Mouse (Mus musculus): Measurements from ENCODE around the gene Lrtm1. TPM values are rescaled to one million over a fixed set of nuclear protein-coding genes. Genes with fewer than 3 reads are reported as not detected.

The Lrtm1 gene
- polyA plus RNA-seq, 1 experiment from 2014 or later = 0.19 TPM

GRCm38 (mm10) chr14:29028391-29029106 lies 10.5 kb downstream of the Lrtm1 start:
- H3K4me1 ChIP-seq (ENCODE audit: control insufficient read depth, low read depth, low read length) = no peaks in the 10 kb centered on the region
- ATAC-seq (ENCODE audit: low read depth) = no peak
- H3K9ac ChIP-seq (ENCODE audit: low read depth, low read length) = no peak overlapping the region
- WGBS (ENCODE audit: insufficient replicate concordance) = 64% methylated on average over 6 of the region's 6 CpGs
- no peak overlapping the region for H3K4me3 ChIP-seq (ENCODE audit: low read depth, low read length)
- H3K9me3 ChIP-seq (replicated peaks; ENCODE audit: control insufficient read depth, low read length) = no peaks in the 10 kb centered on the region
- no peak overlapping the region for H3K27ac ChIP-seq (ENCODE audit: low read length)
- H3K36me3 ChIP-seq (ENCODE audit: control insufficient read depth, insufficient read depth) = no peaks in the 10 kb centered on the region
- no peaks in the 10 kb centered on the region for H3K27me3 ChIP-seq (ENCODE audit: control insufficient read depth, insufficient read depth, low read depth, low read length)
- no peak overlapping the region for H3K4me2 ChIP-seq (ENCODE audit: low read depth, low read length)

DNA sequence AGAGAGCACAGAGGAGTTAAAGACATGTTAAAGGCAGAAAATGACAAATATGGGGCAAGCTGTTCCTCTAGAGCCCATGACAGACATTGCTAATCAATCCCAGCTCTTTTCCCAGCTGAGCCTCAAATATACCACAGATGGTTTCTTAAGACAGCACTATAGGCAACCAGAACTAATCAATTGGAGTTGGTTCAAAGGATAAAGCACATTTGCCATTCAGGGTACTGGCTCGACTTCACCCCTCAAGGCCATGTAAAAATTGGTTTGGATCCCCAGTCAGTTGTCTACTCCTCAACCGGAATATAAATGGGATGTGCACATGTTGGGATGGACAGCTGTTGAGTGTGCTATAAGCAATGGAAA lies 11.1 kb downstream of the Lrtm1 start:
- no peaks in the 10 kb centered on the region for H3K36me3 ChIP-seq (ENCODE audit: control insufficient read depth, insufficient read depth)
- no peak for ATAC-seq (ENCODE audit: low read depth)
- H3K4me3 ChIP-seq (ENCODE audit: low read depth, low read length) = no peak overlapping the region
- H3K9me3 ChIP-seq (replicated peaks; ENCODE audit: control insufficient read depth, low read length) = no peaks in the 10 kb centered on the region
- H3K27ac ChIP-seq (ENCODE audit: low read length) = no peak overlapping the region
- no peaks in the 10 kb centered on the region for H3K4me1 ChIP-seq (ENCODE audit: control insufficient read depth, low read depth, low read length)
- 55% methylated on average over 2 of the region's 2 CpGs for WGBS (ENCODE audit: insufficient replicate concordance)
- H3K9ac ChIP-seq (ENCODE audit: low read depth, low read length) = no peak overlapping the region
- no peak overlapping the region for H3K4me2 ChIP-seq (ENCODE audit: low read depth, low read length)
- H3K27me3 ChIP-seq (ENCODE audit: control insufficient read depth, insufficient read depth, low read depth, low read length) = no peaks in the 10 kb centered on the region

GRCm38 (mm10) chr14:29029896-29030420 lies 11.9 kb downstream of the Lrtm1 start:
- no peaks in the 10 kb centered on the region for H3K27me3 ChIP-seq (ENCODE audit: control insufficient read depth, insufficient read depth, low read depth, low read length)
- H3K27ac ChIP-seq (ENCODE audit: low read length) = no peak overlapping the region
- ATAC-seq (ENCODE audit: low read depth) = no peak
- H3K9ac ChIP-seq (ENCODE audit: low read depth, low read length) = no peak overlapping the region
- H3K4me2 ChIP-seq (ENCODE audit: low read depth, low read length) = no peak overlapping the region
- no peaks in the 10 kb centered on the region for H3K9me3 ChIP-seq (replicated peaks; ENCODE audit: control insufficient read depth, low read length)
- H3K4me1 ChIP-seq (ENCODE audit: control insufficient read depth, low read depth, low read length) = no peaks in the 10 kb centered on the region
- H3K36me3 ChIP-seq (ENCODE audit: control insufficient read depth, insufficient read depth) = no peaks in the 10 kb centered on the region
- 67% methylated on average over 11 of the region's 11 CpGs for WGBS (ENCODE audit: insufficient replicate concordance)
- no peak overlapping the region for H3K4me3 ChIP-seq (ENCODE audit: low read depth, low read length)

- no peaks in the 10 kb centered on the region for H3K9me3 ChIP-seq (replicated peaks; ENCODE audit: control insufficient read depth, low read length)
- no peaks in the 10 kb centered on the region for H3K36me3 ChIP-seq (ENCODE audit: control insufficient read depth, insufficient read depth)
- no peak overlapping the region for H3K9ac ChIP-seq (ENCODE audit: low read depth, low read length)
- H3K4me3 ChIP-seq (ENCODE audit: low read depth, low read length) = no peak overlapping the region
- 69% methylated on average over 9 of the region's 9 CpGs for WGBS (ENCODE audit: insufficient replicate concordance)
- H3K4me2 ChIP-seq (ENCODE audit: low read depth, low read length) = no peak overlapping the region
- H3K27ac ChIP-seq (ENCODE audit: low read length) = no peak overlapping the region
- no peaks in the 10 kb centered on the region for H3K4me1 ChIP-seq (ENCODE audit: control insufficient read depth, low read depth, low read length)
- ATAC-seq (ENCODE audit: low read depth) = no peak
- no peaks in the 10 kb centered on the region for H3K27me3 ChIP-seq (ENCODE audit: control insufficient read depth, insufficient read depth, low read depth, low read length)
Measured at GRCm38 (mm10) chr14:29030519-29030918, 12.5 kb downstream of the Lrtm1 start.

GRCm38 (mm10) chr14:29031858-29032395 lies 13.9 kb downstream of the Lrtm1 start:
- Histone ChIP-seq H3K4me2 (ENCODE audit: low read depth, low read length) (no peak overlapping the region), H3K4me1 (ENCODE audit: control insufficient read depth, low read depth, low read length) (no peaks in the 10 kb centered on the region), H3K27me3 (ENCODE audit: control insufficient read depth, insufficient read depth, low read depth, low read length) (no peaks in the 10 kb centered on the region), H3K9me3 (replicated peaks; ENCODE audit: control insufficient read depth, low read length) (no peaks in the 10 kb centered on the region), H3K36me3 (ENCODE audit: control insufficient read depth, insufficient read depth) (no peaks in the 10 kb centered on the region), H3K9ac (ENCODE audit: low read depth, low read length) (no peak overlapping the region), H3K27ac (ENCODE audit: low read length) (no peak overlapping the region), H3K4me3 (ENCODE audit: low read depth, low read length) (no peak overlapping the region)
- ATAC-seq (ENCODE audit: low read depth) = no peak
- 45% methylated on average over 1 of the region's 1 CpGs for WGBS (ENCODE audit: insufficient replicate concordance)

DNA sequence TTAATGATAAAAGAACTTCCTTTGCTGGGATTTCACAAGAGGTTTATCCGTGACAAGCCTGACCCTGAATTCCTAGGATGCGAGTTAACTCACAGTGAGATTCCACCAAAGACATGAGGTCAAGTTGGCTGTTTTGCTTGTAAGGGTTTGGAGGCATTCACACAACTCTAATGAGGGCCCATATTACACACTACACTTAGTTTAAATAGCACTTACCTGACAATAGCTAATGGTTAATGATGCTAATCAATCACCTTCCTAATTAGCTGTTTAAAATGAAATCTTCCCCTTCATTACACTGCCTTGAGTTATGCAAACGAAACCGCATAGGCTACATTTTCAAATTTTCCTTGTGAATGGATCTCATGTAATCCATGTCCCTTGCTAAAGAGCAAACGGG lies 20.2 kb downstream of the Lrtm1 start:
- no peak for ATAC-seq (ENCODE audit: low read depth)
- no peaks in the 10 kb centered on the region for H3K27me3 ChIP-seq (ENCODE audit: control insufficient read depth, insufficient read depth, low read depth, low read length)
- H3K9ac ChIP-seq (ENCODE audit: low read depth, low read length) = no peak overlapping the region
- no peak overlapping the region for H3K4me2 ChIP-seq (ENCODE audit: low read depth, low read length)
- H3K27ac ChIP-seq (ENCODE audit: low read length) = no peak overlapping the region
- H3K36me3 ChIP-seq (ENCODE audit: control insufficient read depth, insufficient read depth) = no peaks in the 10 kb centered on the region
- no peaks in the 10 kb centered on the region for H3K9me3 ChIP-seq (replicated peaks; ENCODE audit: control insufficient read depth, low read length)
- H3K4me3 ChIP-seq (ENCODE audit: low read depth, low read length) = no peak overlapping the region
- H3K4me1 ChIP-seq (ENCODE audit: control insufficient read depth, low read depth, low read length) = no peaks in the 10 kb centered on the region
- WGBS (ENCODE audit: insufficient replicate concordance) = 61% methylated on average over 5 of the region's 5 CpGs

DNA sequence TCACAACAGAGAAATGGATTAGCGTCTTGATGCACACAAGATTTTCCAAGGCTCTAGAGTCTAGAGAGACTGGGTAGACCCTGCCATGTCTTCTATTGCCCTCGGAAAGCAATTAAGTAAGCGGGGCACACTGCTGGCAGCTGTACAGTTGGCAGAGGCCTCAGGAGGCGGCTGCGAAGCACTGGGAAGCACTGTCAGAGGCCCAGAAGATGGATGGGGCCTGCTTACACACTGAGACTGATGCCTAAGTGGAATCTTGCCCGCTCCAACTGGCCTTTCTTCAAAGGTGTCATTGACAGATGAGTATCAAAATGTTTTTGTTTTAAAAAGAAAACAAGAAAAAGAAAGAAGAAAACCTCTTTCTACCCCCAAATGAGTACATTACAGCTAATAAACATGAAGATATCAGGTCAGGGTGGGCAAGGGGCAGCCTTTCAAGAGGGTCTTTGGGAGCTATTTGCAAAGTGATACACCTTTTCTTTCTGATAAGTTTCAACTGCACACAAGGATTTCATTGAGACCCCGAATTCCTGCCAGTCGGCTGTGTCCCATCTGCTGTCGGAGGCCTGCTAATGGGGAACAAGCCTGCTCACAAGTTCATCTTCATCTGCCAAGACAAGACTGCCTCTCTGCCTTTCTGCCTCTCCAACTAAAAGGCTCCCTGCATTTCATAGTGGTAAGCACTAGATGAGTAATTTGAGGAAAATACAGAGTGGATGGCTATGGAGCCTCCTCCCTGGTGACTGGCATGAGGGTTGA lies 22.8 kb downstream of the Lrtm1 start:
- Histone ChIP-seq H3K4me3 (ENCODE audit: low read depth, low read length) (no peak overlapping the region), H3K36me3 (ENCODE audit: control insufficient read depth, insufficient read depth) (no peaks in the 10 kb centered on the region), H3K4me1 (ENCODE audit: control insufficient read depth, low read depth, low read length) (no peaks in the 10 kb centered on the region), H3K27me3 (ENCODE audit: control insufficient read depth, insufficient read depth, low read depth, low read length) (no peaks in the 10 kb centered on the region), H3K9ac (ENCODE audit: low read depth, low read length) (no peak overlapping the region), H3K27ac (ENCODE audit: low read length) (no peak overlapping the region), H3K9me3 (replicated peaks; ENCODE audit: control insufficient read depth, low read length) (no peaks in the 10 kb centered on the region), H3K4me2 (ENCODE audit: low read depth, low read length) (no peak overlapping the region)
- 61% methylated on average over 9 of the region's 9 CpGs for WGBS (ENCODE audit: insufficient replicate concordance)
- no peak for ATAC-seq (ENCODE audit: low read depth)

- Histone ChIP-seq H3K36me3 (ENCODE audit: control insufficient read depth, insufficient read depth) (no peaks in the 10 kb centered on the region), H3K9ac (ENCODE audit: low read depth, low read length) (no peak overlapping the region), H3K4me3 (ENCODE audit: low read depth, low read length) (no peak overlapping the region), H3K9me3 (replicated peaks; ENCODE audit: control insufficient read depth, low read length) (no peaks in the 10 kb centered on the region), H3K27me3 (ENCODE audit: control insufficient read depth, insufficient read depth, low read depth, low read length) (no peaks in the 10 kb centered on the region), H3K27ac (ENCODE audit: low read length) (no peak overlapping the region), H3K4me1 (ENCODE audit: control insufficient read depth, low read depth, low read length) (no peaks in the 10 kb centered on the region), H3K4me2 (ENCODE audit: low read depth, low read length) (no peak overlapping the region)
- ATAC-seq (ENCODE audit: low read depth) = no peak
- 50% methylated on average over 1 of the region's 1 CpGs for WGBS (ENCODE audit: insufficient replicate concordance)
Measured at GRCm38 (mm10) chr14:29041498-29041897, 23.5 kb downstream of the Lrtm1 start.

GRCm38 (mm10) chr14:29042355-29042754 lies 24.3 kb downstream of the Lrtm1 start:
- WGBS (ENCODE audit: insufficient replicate concordance) = 41% methylated on average over 1 of the region's 1 CpGs
- Histone ChIP-seq H3K4me1 (ENCODE audit: control insufficient read depth, low read depth, low read length) (no peaks in the 10 kb centered on the region), H3K4me2 (ENCODE audit: low read depth, low read length) (no peak overlapping the region), H3K36me3 (ENCODE audit: control insufficient read depth, insufficient read depth) (no peaks in the 10 kb centered on the region), H3K27ac (ENCODE audit: low read length) (no peak overlapping the region), H3K9me3 (replicated peaks; ENCODE audit: control insufficient read depth, low read length) (no peaks in the 10 kb centered on the region), H3K27me3 (ENCODE audit: control insufficient read depth, insufficient read depth, low read depth, low read length) (no peaks in the 10 kb centered on the region), H3K9ac (ENCODE audit: low read depth, low read length) (no peak overlapping the region), H3K4me3 (ENCODE audit: low read depth, low read length) (no peak overlapping the region)
- no peak for ATAC-seq (ENCODE audit: low read depth)

All from liver, embryonic 16.5 days (tissue).